Mouse (Mus musculus) brain, embryonic 18.5 days (tissue): ENCODE data around the gene Dhh.

Experiments
- DNase-seq: peaks from one replicate; pipeline ENCODE4 v3.0.0-alpha.2; 2012; ENCODE audit warnings: low read depth, low spot score

Gene Dhh

DNA sequence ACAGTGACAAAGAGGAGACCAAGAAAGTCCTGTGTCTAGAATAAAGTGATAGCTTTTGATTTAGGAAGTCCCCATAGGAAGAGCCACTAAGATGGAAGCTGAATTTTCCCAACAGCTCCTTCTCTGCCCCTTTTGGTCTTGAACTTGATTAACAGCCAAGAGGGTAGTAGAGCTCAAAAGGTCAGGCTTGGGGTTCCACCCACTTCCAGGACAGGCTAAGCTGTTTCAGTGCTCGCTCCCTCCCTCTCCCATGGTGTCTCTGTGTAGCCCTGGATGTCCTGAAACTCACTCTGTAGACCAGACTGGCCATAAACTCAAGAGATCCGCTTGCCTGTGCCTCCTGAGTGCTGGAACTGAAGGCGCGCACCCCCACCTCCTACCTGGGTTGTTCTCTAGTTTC lies 17.7 kb upstream of the Dhh start:
- DNase-seq: no peak

GRCm38 (mm10) chr15:98914903-98915302 lies 16.6 kb upstream of the Dhh start:
- no peak for DNase-seq

DNA sequence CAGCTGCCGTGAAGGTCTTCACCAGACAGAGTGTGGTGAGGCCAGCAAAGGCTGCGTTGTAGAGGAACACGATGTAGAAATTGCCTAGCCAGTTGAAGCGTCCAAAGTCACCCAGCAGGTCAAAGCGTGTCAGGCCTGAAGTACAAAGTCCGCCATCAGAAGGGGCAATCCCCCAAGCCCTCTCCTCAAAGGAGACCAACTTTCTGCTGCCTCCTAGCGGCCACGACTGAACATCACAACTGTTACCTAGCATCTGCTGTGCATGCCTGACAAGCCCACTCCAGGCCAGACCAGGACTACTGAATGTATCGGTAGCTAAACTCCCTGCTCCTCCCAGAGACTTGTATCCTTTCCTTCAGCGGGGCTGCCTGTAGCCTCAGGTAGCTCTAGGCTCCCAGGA lies 6.4 kb upstream of the Dhh start:
- no peak for DNase-seq

GRCm38 (mm10) chr15:98902600-98902999 lies 4.3 kb upstream of the Dhh start:
- no peak for DNase-seq

- no peak for DNase-seq
Measured at GRCm38 (mm10) chr15:98901530-98901929, 3.2 kb upstream of the Dhh start.

DNA sequence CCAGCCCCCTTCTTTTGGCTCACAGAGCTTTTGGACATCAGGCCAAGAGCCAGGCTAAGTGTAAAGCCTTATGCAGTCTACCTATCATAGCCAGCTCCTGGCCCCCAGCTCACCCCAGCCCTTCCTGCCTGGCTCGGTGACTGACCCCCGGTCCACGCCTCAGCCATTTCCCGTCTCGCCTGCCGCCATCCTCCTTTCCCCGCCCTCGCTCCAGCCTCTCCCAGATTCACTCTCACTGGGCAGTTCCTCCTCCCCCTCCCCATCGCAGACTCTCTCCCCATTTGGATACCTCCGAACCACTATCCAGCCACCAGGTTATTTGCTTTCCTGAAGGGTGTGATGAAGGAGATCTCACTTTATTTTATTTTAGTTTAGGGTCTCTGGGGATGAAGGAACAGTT lies 845 bp downstream of the Dhh start:
- DNase-seq: no peak

- DNase-seq: no peak
Measured at GRCm38 (mm10) chr15:98895635-98896589, 2.4 kb downstream of the Dhh start.

GRCm38 (mm10) chr15:98894746-98895634 lies 3.4 kb downstream of the Dhh start:
- no peak for DNase-seq

DNA sequence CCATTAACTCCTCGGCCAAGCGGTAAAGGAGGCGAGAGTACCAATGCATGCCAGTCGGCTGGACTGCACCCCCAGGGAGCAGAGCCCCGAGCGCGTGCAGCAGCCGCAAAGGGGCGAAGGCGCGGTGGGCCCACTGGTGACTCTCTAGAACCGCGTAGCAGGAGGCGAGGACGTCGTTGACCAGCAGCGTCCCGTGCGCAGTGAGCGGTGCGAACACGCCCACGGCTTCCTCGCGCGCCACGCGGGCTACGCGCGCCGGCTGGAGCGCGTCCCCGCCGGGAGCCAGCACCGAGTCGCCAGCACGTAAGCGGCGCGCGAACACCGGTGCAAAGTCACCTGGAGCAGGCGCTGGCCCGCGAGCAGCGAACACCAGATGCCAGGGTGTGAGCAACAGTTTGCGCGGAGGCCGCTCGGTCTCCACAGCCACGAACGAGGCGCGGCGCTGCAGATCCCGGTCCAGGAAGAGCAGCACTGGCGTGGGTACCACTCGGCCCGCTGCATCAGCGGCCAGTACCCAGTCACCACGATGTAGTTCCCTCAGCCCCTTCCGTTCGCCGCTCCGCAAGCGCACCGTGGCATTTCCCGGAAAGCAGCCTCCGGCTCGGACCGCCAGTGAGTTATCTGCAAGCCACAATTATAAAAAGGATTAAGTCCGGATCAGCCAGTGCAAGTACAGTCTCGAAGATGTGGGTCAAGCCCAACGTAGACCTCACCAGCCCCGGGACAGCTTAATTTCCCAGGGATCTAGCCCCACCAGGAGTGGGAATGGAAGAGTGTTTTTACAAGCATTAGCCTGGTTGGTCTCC lies 4.2 kb downstream of the Dhh start, which contains the start of gene Rhebl1:
Gene Rhebl1, minus strand, starts transcription at position 601 of the 806 bp plus-strand sequence.
- DNase-seq: no peak

GRCm38 (mm10) chr15:98893036-98893435 lies 5.3 kb downstream of the Dhh start:
- DNase-seq: no peak

GRCm38 (mm10) chr15:98891907-98892606 lies 6.3 kb downstream of the Dhh start:
- peak; percentile 52 for DNase-seq

GRCm38 (mm10) chr15:98891198-98891742 lies 7.1 kb downstream of the Dhh start:
- no peak for DNase-seq

DNA sequence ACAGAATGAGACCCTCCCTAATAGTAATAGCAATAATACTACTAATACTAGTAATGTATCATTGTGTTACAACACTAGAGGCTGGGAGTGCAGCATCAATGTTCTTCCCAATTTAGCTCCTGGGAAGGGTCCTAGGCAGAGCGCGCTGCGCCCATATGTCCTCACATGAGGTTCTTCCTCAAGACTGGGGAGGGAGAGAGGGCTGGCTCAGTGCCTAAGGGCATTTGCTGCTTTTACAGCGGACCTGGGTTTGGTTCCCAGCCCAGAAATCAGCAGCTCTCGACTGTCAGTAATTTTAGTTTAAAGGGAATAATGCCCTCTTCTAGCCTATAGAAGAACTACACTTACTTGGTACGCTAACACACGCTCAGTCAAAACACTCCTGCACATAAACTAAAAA lies 10.8 kb downstream of the Dhh start:
- DNase-seq: no peak

DNA sequence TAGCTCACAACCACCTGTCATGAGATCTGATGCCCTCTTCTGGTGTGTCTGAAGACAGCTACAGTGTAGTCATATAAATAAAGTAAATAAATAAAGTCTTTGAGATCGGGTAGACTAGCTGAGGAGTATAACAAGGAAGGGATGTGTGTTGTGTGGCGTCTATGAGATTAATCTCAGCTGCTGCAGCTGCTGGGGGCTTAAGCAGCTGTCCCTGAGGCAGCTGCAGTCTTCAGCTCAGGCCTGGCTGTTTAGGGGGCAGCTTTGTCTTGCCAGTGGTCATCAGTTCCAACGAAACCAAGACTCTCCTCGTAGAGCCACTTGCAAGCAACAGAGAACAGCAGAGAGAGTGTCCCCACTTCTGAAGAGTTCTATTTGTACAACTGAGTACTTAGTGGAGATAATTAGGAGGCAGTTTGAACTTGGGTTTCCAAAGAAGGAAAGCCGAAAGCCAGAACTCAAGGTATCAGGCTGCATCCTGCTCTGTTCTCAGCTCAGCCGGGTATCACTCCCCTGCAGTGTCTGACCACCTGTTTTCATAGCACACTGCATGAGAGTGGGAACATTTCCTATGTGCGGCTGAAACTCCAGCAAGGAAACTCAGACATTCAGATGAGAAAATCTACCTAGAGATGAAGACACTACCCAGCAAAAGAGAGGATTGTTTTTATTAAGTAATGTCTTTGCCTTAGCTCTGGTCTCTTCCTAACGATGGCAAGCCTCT lies 11.5 kb downstream of the Dhh start:
- no peak for DNase-seq

- no peak for DNase-seq
Measured at GRCm38 (mm10) chr15:98884106-98884505, 14.2 kb downstream of the Dhh start.

DNA sequence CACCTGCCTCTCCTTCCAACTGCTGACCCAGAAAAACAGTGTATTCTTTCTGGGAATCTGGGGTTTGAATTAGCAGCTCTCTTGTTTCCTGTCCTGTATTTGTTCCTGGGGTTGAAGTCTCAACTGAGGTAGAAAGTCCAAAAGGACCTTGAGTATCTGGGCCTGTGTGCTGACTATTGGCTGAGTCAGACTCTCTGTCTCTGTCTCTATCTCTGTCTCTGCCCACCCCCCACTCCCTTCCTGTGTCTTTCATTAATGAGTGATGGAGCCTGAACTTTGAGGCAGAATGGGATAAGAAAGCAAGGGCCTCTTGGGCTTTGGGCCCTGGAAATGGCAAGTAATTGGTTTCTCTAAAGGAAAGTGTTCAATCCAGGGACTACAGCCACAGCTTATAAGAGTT lies 14.7 kb downstream of the Dhh start:
- no peak for DNase-seq

DNA sequence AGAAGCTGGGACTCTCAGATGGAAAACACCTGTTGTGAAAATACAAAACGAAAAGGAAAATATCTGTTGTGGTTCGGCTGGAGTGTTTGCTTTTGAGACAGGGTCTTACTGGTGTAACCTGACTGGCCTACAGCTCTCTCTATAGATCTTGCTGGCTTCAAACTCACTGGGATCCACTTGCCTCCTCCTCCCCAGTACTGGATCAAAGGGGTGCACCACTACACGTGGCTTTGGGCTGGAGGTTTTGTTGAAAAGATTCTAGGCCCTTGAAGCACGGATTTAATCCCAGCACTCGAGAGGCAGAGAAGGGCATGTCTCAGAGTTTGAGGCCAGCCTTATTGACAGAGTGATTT lies 16.7 kb downstream of the Dhh start:
- no peak for DNase-seq

GRCm38 (mm10) chr15:98880978-98881655 lies 17.2 kb downstream of the Dhh start:
- peak; percentile 91 for DNase-seq

DNA sequence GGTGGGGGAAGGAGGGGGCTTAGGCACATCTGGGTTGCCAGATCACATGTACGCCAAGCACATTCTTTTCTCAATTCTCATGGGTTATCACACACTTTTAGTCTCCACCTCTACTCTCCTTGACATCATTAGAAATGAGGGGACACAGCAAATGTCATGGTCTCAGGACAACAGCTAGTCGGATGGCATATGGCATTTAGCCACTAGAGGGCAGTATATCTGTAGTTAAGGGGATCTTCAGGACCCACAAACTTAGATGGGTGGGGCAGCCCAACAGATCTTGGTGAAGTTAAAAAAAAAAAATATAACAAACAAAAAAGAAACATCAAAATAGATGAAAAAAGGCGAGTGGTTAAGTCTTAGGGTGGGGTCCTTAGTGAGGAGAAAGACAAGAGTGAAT lies 21.0 kb downstream of the Dhh start:
- DNase-seq: no peak
